Mouse (Mus musculus): ENCODE measurements around the gene Adap2. TPM values are rescaled to one million over a fixed set of nuclear protein-coding genes. Genes with fewer than 3 reads are reported as not detected.

Adap2 gene
- total RNA-seq, 2 experiments from 2014 or later = 1.8 to 2.5 TPM

- ATAC-seq (replicated peaks; ENCODE audit: low FRiP score, poor library complexity, severe bottlenecking) = no peak
These were observed 2.1 kb downstream of the Adap2 start for GRCm38 (mm10) chr11:80155961-80156360.

GRCm38 (mm10) chr11:80156841-80157240 lies 2.9 kb downstream of the Adap2 start:
- ATAC-seq (replicated peaks; ENCODE audit: low FRiP score, poor library complexity, severe bottlenecking) = no peak

- ATAC-seq (replicated peaks; ENCODE audit: low FRiP score, poor library complexity, severe bottlenecking) = no peak
These were observed 5.1 kb downstream of the Adap2 start for GRCm38 (mm10) chr11:80159018-80159417.

GRCm38 (mm10) chr11:80161041-80161440 lies 7.1 kb downstream of the Adap2 start:
- ATAC-seq (replicated peaks; ENCODE audit: low FRiP score, poor library complexity, severe bottlenecking) = no peak

GRCm38 (mm10) chr11:80163362-80164116 lies 9.6 kb downstream of the Adap2 start:
- ATAC-seq (replicated peaks; ENCODE audit: low FRiP score, poor library complexity, severe bottlenecking) = no peak

GRCm38 (mm10) chr11:80164224-80164623 lies 10.3 kb downstream of the Adap2 start:
- ATAC-seq (replicated peaks; ENCODE audit: low FRiP score, poor library complexity, severe bottlenecking) = no peak

GRCm38 (mm10) chr11:80168121-80168520 lies 14.2 kb downstream of the Adap2 start:
- no peak for ATAC-seq (replicated peaks; ENCODE audit: low FRiP score, poor library complexity, severe bottlenecking)

GRCm38 (mm10) chr11:80168611-80169249 lies 14.8 kb downstream of the Adap2 start:
- no peak for ATAC-seq (replicated peaks; ENCODE audit: low FRiP score, poor library complexity, severe bottlenecking)

GRCm38 (mm10) chr11:80169629-80170028 lies 15.7 kb downstream of the Adap2 start:
- ATAC-seq (replicated peaks; ENCODE audit: low FRiP score, poor library complexity, severe bottlenecking) = no peak

GRCm38 (mm10) chr11:80170351-80170750 lies 16.4 kb downstream of the Adap2 start:
- ATAC-seq (replicated peaks; ENCODE audit: low FRiP score, poor library complexity, severe bottlenecking) = no peak

- ATAC-seq (replicated peaks; ENCODE audit: low FRiP score, poor library complexity, severe bottlenecking) = no peak
These were observed 18.0 kb downstream of the Adap2 start for GRCm38 (mm10) chr11:80171884-80172283.

GRCm38 (mm10) chr11:80173963-80174670 lies 20.2 kb downstream of the Adap2 start:
- no peak for ATAC-seq (replicated peaks; ENCODE audit: low FRiP score, poor library complexity, severe bottlenecking)

GRCm38 (mm10) chr11:80176911-80177895 lies 23.3 kb downstream of the Adap2 start:
- ATAC-seq (replicated peaks; ENCODE audit: low FRiP score, poor library complexity, severe bottlenecking) = no peak

GRCm38 (mm10) chr11:80178316-80178715 lies 24.4 kb downstream of the Adap2 start:
- ATAC-seq (replicated peaks; ENCODE audit: low FRiP score, poor library complexity, severe bottlenecking) = no peak

GRCm38 (mm10) chr11:80181021-80181749 lies 27.3 kb downstream of the Adap2 start:
- ATAC-seq (replicated peaks; ENCODE audit: low FRiP score, poor library complexity, severe bottlenecking) = no peak

- peak; percentile 45; the same call in 1 of the 2 replicates for ATAC-seq (replicated peaks; ENCODE audit: low FRiP score, poor library complexity, severe bottlenecking)
These were observed 29.3 kb downstream of the Adap2 start for GRCm38 (mm10) chr11:80183054-80183704.

GRCm38 (mm10) chr11:80183705-80184255 lies 29.9 kb downstream of the Adap2 start, which contains the start of gene Rnf135:
Gene Rnf135, plus strand, starts transcription at chr11:80183851.
- ATAC-seq (replicated peaks; ENCODE audit: low FRiP score, poor library complexity, severe bottlenecking) = peak; percentile 99

GRCm38 (mm10) chr11:80184531-80185071 lies 30.7 kb downstream of the Adap2 start:
- ATAC-seq (replicated peaks; ENCODE audit: low FRiP score, poor library complexity, severe bottlenecking) = no peak
